Mouse (Mus musculus): ENCODE measurements around the gene Eipr1.
A peak's percentile ranks its signal among the peaks of the same experiment; 100 is the strongest.
"Not testable (repeated sequence)": the region's sequence is repeated elsewhere in the genome, so short reads cannot be mapped to it uniquely, and the experiment has no call there.

The Eipr1 gene

DNA sequence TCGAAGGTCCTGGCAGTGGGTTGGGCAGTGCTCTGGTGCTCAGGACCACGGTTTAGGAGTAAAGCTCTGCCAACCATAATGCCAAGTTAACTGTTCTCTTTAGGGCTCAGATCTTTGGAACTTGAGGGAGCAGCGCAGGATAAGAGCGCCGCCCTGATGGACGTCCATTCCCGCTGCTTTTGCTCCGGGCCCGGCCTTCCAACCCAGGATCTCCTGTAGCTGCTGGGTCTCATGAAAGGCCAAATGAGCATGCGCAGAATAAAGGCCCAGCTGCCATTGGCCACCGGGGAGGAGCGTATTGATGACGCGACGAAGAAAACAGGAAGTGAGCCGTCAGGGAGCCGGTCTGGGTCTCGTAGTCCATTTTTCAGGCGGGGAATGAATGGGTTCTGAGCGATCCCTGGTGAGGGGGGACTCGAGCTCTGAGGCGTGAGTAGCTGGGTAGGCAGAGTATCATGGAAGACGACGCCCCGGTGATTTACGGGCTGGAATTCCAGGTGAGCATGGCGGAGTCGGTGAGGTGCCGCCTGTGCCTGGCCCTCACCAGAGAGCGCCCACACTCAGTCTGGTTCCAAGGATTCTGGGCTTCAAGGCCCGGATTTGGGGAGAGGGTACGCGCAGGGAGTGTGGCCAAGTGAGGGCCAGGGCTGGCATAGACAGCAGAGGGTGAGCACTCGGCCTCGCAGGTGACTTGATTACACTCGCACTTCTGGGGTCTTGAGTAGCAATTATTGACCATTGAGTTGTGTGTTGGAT lies at the start of gene Eipr1:
Gene Eipr1, plus strand, starts transcription at position 296 of the 756 bp plus-strand sequence.
- peak; percentile 95 for DNase-seq (ENCODE audit: low read depth, low spot score)

DNA sequence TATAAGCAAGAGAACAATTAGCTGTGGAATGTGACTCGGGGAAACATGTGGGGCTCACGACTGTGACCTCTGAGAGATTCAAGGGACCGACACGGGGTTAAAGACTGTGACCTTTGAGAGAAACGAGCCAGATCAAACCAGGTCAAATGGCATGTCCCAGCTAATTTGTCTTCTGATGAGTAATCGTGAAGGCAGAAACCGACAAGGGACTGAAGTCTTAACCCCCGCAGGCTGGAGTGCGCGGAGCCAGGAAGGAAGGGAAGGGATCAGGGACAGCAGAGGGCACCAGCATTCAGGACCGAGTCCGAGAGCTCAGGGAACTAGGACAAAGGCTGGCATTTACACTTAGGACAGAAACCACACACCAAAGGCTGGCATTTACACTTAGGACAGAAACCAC lies 47.2 kb upstream of the Eipr1 start:
- DNase-seq (ENCODE audit: low read depth, low spot score) = no peak

DNA sequence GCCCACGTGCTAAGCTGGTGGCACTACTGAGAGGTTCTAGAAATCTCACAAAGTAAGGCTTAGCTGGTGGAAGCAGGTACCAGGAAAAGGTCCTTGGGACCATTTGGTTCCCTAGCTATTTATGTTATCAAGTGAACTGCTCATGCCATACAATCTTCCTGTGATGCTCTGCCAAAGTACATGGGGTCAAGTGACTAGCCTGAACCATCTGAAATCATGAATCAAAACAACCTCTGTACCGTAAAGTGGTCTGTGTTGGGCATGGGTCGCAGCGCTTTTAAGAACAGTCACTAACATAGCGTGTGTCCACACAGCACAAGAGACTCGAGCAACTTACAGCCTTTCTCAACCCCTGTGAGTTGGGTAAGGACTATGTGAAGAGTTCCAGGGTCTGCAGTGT lies 46.4 kb upstream of the Eipr1 start:
- no peak for DNase-seq (ENCODE audit: low read depth, low spot score)

DNA sequence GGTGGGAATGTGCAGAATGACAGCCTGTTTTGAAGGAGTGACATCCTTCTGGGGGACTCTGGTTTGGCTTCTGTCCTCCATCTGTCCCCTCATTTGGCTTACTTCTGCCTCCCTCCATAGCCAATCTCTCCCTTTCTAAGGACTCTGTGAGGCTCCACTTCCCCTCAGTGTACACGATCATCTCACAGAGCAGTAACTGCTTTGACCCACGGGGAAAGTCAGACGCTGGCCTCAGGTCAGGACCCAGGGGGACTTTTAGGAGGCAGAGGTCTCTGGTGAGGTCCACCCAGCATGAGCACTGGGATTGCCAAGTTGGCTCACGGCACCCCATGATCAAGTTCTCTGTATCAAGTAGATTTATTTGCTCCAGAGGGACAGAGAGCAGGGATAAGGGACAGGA lies 43.4 kb upstream of the Eipr1 start:
- no peak for DNase-seq (ENCODE audit: low read depth, low spot score)

DNA sequence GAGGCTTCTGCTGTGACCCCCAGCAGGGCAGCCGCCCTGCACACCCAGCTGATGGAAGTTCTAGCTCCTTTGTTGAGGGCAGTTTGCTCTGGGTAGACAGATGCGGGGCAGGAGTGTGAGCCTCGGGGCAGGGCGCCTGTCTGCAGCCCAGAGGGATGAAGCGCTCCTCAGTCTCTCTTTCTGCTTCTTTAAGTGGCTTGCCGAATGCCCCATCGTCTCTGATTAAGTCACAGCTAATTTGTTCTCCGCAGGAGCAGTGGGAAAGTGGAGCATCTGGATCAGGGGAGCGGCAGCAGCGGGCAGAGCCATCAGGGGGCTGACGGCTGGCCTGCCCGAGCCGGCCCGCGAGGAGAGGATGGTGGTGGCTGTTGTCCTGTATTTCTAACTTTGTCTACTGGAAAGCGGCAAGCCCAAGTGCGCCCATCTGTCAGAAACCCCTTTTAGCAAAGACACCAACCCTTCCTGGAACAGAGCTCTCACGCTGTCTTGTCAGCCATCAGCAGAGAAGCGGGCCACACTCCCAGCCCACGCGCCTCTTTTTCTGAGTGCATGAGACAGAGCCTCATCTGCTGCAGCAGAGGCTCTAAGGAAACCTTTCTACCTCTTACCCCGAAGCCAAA lies 40.9 kb upstream of the Eipr1 start:
- DNase-seq (ENCODE audit: low read depth, low spot score) = no peak

DNA sequence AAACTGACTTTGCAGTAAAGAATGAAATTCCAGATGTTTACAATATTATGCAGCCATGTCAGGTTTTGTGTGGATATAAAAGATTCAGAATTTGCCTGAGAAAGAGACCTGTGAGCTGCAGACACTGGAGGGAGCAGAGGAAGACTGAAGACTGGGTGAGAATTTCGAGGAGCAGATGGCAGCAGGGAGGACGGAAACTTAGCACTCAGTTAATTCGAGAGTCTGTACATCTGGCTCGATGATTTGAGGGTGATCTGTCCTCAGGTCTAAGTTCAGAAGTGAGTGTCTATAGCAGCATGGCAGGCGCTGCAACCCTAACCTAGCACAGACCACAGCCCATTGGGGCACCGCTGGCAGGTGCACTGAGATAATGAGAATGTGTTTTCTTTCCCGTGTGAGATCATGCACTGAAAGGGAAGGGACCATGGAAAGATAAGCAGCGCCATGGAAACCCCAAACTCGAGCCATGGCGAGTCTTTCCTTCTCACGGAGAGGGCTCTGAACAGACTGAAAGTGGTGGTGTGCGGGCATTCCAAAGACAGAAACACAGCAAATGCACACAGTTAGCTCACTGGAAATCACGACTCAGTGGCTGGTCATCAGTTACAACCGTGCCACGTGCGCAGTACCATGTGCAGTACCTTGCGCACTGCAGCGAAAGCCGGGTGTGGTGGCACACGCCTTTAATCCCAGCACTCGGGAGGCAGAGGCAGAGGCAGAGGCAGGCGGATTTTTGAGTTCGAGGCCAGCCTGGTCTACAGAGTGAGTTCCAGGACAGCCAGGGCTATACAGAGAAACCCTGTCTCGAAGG lies 36.6 kb upstream of the Eipr1 start:
- DNase-seq (ENCODE audit: low read depth, low spot score) = no peak

DNA sequence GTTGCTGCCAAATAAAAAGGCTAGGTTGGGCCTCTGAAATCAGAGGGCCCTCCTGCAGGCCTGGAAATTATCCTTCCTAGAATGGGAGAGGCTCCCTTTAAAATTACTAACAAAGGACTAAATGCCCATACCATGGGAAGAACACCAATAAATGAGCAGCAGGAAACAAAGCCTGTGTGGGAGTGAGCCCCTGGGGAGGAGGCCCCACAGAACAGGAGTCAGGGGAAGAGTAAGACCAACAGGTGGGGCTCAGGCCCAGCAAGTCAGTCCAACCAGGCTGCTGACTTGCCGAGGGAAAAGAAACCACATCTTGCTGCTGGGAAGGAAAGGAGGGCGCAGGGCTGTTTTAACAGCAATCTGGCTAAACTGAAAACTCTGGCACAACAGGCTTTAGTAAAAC lies 34.5 kb upstream of the Eipr1 start:
- no peak for DNase-seq (ENCODE audit: low read depth, low spot score)

DNA sequence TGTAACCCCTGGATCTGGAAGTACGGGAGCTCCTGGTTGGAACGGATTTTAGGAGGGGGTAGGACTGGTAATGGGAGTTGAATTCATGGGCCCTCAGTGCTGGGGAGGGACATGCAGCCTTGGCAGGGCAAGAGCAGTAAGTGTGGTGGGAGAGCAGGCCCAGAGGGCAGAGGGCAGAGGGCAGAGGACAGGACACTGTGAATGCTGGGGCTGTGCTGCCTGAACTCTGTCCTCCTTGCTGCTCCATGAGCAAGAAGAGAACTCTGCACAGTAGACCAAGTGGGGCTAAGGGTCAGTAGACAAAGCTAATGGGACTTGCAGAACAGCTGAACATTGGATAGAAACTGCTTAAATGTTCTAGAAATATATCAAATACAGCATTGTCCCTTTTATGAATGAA lies 33.5 kb upstream of the Eipr1 start:
- no peak for DNase-seq (ENCODE audit: low read depth, low spot score)

DNA sequence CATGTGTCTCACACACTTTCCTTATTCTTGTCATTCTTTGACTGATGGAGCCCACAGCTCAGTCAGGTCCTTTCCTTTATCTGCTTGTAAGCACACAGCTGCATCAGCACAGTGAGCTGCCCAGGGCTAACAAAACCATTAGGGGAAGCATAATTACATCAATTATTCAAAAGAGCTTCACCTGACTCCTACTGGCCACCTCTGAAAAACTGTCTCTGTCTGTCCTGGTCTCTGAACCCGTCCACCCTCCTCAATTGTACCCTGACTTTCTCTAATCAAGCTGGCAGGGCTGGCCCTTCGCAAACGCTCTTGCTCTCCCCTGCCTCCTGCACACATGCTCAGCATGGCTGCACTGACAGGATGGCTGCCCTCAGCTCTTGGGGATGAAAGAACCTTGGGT lies 27.2 kb upstream of the Eipr1 start:
- no peak for DNase-seq (ENCODE audit: low read depth, low spot score)

DNA sequence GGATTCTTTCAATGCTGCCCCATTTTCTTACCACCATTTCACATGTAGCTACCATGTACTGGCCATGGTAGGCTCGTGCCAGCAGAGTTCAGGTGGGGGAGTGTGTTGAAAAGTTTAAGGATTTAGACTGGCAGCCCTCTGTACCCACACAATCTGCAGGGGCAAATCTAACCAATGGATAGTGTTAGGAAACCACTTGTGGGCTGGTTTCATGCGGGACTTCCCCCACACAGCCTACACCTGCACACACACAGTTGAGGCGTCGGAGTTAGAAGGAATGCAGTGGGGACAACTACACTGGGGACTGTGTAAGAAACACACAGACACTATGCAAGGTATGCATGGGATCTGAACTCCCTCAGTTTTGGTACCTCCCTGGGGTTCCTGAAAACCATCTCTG lies 25.4 kb upstream of the Eipr1 start:
- DNase-seq (ENCODE audit: low read depth, low spot score) = no peak

DNA sequence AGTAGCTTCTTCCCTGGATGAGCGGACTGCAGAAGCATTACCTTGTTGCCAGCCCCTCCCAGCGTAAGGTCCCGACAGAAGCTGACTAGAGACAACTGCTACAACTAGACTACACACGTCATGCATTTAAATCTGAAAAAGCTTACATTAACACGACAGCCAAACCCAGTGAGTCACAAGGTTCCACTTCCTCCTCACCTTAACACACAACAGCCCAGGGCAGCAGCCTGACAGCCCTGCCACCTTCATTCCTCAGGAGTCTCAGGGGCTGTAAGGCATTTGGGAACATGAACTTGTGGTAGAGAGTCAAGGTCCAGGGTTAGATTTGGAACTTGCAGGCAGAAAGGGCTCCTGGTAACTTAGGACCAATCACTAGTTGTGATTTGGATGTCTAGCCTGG lies 24.5 kb upstream of the Eipr1 start:
- no peak for DNase-seq (ENCODE audit: low read depth, low spot score)

DNA sequence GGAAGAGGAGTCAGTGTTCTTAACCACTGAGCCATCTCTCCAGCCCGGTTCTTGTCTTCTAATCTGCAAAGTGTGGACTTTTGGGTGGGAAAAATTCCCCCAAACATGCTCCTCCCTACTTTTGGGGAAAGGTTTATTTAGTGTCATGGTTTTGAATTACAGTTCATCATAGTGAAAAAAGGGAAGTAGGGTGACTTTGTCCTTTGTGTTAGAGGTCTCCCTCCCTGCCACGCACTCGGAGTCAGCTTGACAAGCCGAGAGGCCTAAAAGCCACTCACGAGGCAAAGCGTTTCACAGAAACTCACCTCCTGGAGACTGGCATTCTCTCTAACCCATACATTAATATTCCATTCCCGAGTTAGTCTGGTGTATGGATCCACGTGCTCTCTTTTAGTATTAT lies 19.0 kb upstream of the Eipr1 start:
- no peak for DNase-seq (ENCODE audit: low read depth, low spot score)

DNA sequence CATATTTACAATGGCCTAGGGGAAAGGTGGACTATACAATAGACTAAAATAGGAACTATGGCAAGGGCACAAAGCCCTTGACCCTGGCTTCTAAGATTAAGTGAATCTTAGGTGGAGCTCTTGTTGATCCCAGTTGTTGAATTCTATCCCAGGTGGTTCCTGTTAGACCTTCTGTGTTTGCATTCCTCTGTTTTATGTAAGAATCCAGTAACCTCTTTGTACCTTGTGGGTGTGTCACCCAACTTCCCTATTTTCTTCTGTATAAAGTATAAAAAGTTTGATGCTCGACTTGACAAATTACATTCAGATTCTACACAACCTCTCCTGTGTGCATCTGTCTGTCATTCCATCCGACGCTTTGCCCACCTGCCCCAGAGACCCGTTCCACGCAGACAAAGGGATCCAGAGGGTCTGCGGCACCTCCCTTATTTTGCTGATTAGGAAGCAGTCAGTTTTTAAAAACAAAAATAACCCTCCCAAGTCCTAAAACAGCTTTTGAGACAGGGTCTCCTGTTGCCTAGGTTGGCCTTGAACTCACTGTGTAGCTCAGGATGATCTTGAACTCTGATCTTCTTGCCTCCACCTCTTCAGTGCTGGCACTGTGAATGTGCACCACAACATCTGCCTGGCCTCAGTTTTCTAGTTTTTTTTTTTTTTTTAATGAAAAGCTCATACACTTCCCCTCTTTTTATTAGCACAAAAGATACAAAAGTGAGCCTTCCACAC lies 17.9 kb upstream of the Eipr1 start:
- not testable (repeated sequence) for DNase-seq (ENCODE audit: low read depth, low spot score)

DNA sequence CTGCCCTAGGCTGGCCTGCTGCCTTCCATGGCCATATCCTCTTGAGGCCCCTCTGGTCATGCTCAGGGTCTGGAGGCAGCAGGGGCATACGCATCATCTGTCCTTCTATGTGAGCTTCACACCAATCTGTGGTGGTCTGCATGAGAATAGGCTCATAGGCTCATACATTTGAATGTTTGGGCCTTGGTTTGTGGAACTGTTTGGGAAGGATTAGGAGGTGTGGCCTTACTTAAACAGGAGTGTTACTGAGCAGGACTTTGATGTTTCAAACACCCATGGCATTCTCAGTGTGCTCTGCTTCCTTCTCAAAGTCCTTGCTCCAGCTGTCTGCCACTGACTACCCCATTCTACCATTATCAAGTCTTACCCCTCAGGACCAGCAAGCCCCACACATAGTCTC lies 17.3 kb upstream of the Eipr1 start:
- no peak for DNase-seq (ENCODE audit: low read depth, low spot score)

DNA sequence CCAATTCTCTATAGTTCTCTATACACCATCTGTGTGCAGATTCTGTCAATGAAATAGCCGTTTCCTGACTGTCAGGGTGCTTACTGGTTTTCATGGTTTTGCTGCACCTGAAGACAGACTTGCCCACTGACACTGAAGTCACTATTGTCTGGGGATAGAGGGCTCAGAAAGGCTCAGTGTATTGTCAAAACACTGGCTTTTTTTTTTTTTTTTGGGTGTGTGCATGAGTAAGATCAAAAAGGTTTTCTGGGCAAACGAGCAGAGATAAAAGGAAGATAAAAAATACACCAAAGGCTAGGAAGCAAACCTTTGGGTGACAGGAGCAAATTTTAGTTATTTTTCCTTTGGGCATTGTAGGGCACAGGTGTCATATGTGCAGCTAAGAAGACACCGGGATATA lies 16.3 kb upstream of the Eipr1 start:
- DNase-seq (ENCODE audit: low read depth, low spot score) = peak; percentile 14

DNA sequence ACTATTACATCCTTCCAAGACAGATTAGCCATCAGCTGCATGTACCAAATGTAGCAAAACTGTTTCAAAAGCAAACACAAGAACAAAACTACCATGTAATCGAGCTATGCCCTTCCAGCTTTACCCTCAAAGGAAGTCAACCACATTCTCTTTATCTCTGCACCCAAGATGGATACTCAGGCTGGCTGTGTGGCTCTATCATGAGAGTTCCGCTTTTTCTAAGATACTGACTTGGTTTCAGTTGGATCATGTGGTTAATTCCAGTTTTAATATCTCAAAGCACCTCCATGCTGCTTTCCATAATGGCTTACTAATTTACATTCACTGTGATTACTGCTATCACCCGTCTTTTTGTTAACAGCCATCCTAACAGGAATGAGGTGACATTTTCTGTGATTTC lies 8.3 kb upstream of the Eipr1 start:
- no peak for DNase-seq (ENCODE audit: low read depth, low spot score)

DNA sequence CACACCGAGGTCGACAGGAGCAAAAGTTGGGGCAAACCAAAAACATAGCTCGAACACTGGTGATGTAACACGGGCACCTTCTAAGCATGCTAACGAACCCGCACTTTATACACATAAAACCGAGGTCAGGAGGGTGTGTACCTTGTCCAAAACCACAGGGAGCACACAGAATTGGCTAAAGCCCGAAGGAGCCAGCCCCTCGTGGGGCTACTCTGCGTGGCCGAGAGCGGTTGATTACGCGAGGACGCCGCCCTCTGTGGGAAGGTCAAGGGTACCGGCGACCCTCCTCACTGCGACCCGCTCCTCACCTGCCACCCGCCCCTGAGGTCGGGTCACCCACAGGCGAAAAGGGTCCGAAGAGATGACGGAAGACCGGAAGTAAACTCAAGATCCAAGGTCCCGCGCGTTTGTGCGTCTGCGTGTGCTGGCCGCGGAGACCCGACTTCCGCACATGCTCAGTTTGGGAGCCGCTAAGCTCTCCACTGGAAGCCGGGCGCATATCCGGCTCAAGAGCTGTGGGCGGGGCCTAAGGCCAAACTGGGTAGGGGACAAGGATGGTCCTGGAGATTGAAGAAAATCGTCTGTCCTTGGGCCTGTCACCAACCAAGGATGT lies 1.5 kb upstream of the Eipr1 start, which contains the start of gene Trappc12:
Gene Trappc12, minus strand, starts transcription at position 452 of the 613 bp plus-strand sequence.
- peak; percentile 92 for DNase-seq (ENCODE audit: low read depth, low spot score)

DNA sequence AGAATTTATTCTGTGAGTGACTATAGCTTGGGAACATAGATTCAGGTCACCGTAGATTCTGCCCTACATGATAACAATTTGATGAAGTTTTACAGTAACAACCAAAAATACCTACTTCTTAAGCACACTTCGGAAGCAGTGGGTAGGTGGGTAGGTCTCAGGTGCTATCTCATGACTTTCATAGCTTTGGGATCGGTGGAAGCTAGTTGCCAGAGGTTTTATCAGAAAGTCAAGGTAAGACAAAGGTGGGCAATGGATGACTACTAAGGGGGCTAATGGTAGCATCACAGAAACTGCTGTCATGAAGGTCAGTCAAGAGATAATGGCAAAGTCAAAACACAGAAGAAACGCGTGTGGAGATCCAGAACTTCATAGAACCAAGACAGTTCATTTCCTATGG lies 727 bp upstream of the Eipr1 start:
- no peak for DNase-seq (ENCODE audit: low read depth, low spot score)

DNA sequence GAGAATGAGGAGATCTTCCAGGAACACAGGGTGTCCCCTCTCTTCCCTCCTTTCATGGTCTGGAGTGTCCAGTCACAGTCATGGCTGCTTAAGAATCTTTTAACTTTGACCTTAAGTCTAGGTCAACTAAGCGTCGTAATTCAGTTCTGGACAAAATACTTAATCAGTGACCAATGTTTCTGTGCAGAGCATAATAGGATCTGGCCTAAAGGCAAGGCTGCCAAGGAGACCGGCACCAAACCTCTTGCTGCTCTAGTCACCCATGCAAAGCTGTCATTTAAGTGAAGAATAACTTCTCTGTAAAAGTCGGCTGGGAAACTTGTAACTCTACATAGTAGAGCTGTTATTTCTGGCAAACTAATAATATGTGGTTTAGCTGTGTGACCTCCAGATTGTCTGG lies 4.4 kb downstream of the Eipr1 start:
- no peak for DNase-seq (ENCODE audit: low read depth, low spot score)

DNA sequence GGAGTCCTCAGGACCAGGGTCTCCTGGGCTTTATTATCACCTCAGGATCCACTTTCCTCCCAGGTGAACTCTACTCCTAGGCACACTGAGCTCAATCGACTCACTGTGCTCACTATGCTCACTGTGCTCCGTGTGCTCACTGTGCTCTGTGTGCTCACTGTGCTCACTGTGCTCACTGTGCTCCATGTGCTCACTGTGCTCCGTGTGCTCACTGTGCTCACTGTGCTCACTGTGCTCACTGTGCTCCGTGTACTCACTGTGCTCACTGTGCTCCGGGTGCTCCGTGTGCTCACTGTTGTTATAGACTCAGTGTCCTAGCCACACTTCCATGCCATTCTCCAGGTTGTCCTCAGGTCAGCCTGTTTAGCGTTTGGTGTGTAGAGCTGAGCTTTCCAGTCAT lies 18.4 kb downstream of the Eipr1 start:
- no peak for DNase-seq (ENCODE audit: low read depth, low spot score)

DNA sequence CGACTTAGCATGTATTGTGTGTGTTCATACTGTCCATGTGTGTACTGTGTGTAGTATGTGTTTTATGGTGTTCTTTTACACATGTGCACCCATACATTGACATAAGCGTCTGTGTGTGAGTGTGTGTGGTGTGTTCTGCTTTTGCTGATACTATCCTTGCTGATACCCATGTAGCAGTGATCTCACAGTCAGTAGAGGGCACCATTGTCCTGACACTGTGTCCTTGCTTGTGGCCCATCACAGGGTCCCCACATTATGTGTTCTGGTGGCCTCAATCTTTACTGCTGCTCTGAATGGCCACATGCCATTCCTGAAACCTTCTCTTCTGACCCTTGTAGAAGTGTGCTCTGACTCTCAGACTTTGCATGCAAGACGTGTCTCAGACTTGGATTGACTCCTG lies 22.2 kb downstream of the Eipr1 start:
- DNase-seq (ENCODE audit: low read depth, low spot score) = peak; percentile 10

DNA sequence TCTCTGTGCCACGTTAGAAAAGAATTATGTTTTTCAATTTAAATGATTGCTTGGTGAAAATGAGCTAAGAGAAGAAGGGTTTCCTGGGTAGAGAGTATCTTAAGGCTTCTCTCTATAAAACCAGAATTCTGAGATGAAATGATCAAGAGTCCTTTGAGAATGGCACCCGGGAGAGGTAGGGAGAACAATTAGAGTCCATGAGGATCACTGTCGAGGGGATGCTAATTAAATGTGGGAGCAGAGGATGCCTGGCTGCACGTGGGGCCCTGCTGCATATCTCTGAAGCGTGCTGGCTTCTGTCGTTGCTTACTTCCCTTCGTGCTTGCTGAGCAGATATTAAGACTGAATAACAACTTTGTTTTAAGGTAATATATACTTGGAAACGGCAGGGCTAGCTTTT lies 23.5 kb downstream of the Eipr1 start:
- no peak for DNase-seq (ENCODE audit: low read depth, low spot score)

All from CD4-positive helper T cell, adult 2 months (primary cell).